Mouse (Mus musculus): ENCODE measurements around the gene Sh3bgrl3. TPM values are rescaled to one million over a fixed set of nuclear protein-coding genes. Genes with fewer than 3 reads are reported as not detected.

The Sh3bgrl3 gene
- polyA plus RNA-seq, 1 experiment from 2014 or later: 190 TPM

GRCm38 (mm10) chr4:134108196-134108595 is 20.4 kb downstream of the Sh3bgrl3 start:
- WGBS: 45% methylated on average over 5 of the region's 5 CpGs
- Histone ChIP-seq H3K4me3 (no peak overlapping the region), H3K27me3 (replicated peaks) (no peaks in the 10 kb centered on the region), H3K27ac (ENCODE audit: poor library complexity, severe bottlenecking) (no peak overlapping the region), H3K9me3 (replicated peaks) (no peaks in the 10 kb centered on the region), H3K36me3 (no peaks in the 10 kb centered on the region), H3K4me1 (replicated peaks) (peaks cover 34% of the 10 kb centered on the region), H3K9ac (no peak overlapping the region), H3K4me2 (no peak overlapping the region)
- no peak for ATAC-seq (ENCODE audit: insufficient number of reproducible peaks, low FRiP score)

- Histone ChIP-seq H3K27ac (ENCODE audit: poor library complexity, severe bottlenecking) (no peak overlapping the region), H3K4me1 (replicated peaks) (peaks cover 36% of the 10 kb centered on the region), H3K27me3 (replicated peaks) (no peaks in the 10 kb centered on the region), H3K36me3 (no peaks in the 10 kb centered on the region), H3K4me2 (no peak overlapping the region), H3K9me3 (replicated peaks) (no peaks in the 10 kb centered on the region), H3K4me3 (no peak overlapping the region), H3K9ac (no peak overlapping the region)
- no peak for ATAC-seq (ENCODE audit: insufficient number of reproducible peaks, low FRiP score)
- 82% methylated on average over 7 of the region's 7 CpGs for WGBS
Observed at GRCm38 (mm10) chr4:134107730-134108129, 20.9 kb downstream of the Sh3bgrl3 start.

- Histone ChIP-seq H3K36me3 (no peaks in the 10 kb centered on the region), H3K9ac (no peak overlapping the region), H3K9me3 (replicated peaks) (no peaks in the 10 kb centered on the region), H3K4me1 (replicated peaks) (peaks cover 29% of the 10 kb centered on the region), H3K27ac (ENCODE audit: poor library complexity, severe bottlenecking) (no peak overlapping the region), H3K4me2 (no peak overlapping the region), H3K27me3 (replicated peaks) (no peaks in the 10 kb centered on the region), H3K4me3 (no peak overlapping the region)
- WGBS: 51% methylated on average over 7 of the region's 7 CpGs
- ATAC-seq (ENCODE audit: insufficient number of reproducible peaks, low FRiP score): no peak
Observed at GRCm38 (mm10) chr4:134106105-134106504, 22.5 kb downstream of the Sh3bgrl3 start.

GRCm38 (mm10) chr4:134102742-134103119 is 25.9 kb downstream of the Sh3bgrl3 start:
- Histone ChIP-seq H3K27ac (ENCODE audit: poor library complexity, severe bottlenecking) (no peak overlapping the region), H3K9me3 (replicated peaks) (no peaks in the 10 kb centered on the region), H3K4me2 (peak overlapping the region; percentile 74), H3K36me3 (no peaks in the 10 kb centered on the region), H3K9ac (peak overlapping the region; percentile 69), H3K27me3 (replicated peaks) (no peaks in the 10 kb centered on the region), H3K4me1 (replicated peaks) (peaks cover 12% of the 10 kb centered on the region; the same call in 1 of the 2 replicates), H3K4me3 (peak overlapping the region; percentile 71)
- 2% methylated on average over 21 of the region's 21 CpGs for WGBS
- ATAC-seq (ENCODE audit: insufficient number of reproducible peaks, low FRiP score): peak; percentile 12; the same call in 1 of the 2 replicates

GRCm38 (mm10) chr4:134101979-134102741 is 26.4 kb downstream of the Sh3bgrl3 start, which contains the start of gene Ubxn11:
TSS of gene Ubxn11 (plus strand) at chr4:134102570.
- Histone ChIP-seq H3K4me3 (peak within 1 kb of the TSS; percentile 71), H3K27ac (ENCODE audit: poor library complexity, severe bottlenecking) (no peak within 1 kb of the TSS)
- WGBS: 17% methylated on average over 34 of the region's 34 CpGs

GRCm38 (mm10) chr4:134100245-134100644 is 28.3 kb downstream of the Sh3bgrl3 start:
- no peak for ATAC-seq (ENCODE audit: insufficient number of reproducible peaks, low FRiP score)
- peaks cover 12% of the 10 kb centered on the region; the same call in 1 of the 2 replicates for H3K4me1 ChIP-seq (replicated peaks)
- H3K9me3 ChIP-seq (replicated peaks): no peaks in the 10 kb centered on the region
- no peaks in the 10 kb centered on the region for H3K27me3 ChIP-seq (replicated peaks)
- no peak overlapping the region for H3K4me2 ChIP-seq
- no peaks in the 10 kb centered on the region for H3K36me3 ChIP-seq
- H3K9ac ChIP-seq: no peak overlapping the region
- no peak overlapping the region for H3K27ac ChIP-seq (ENCODE audit: poor library complexity, severe bottlenecking)
- no peak overlapping the region for H3K4me3 ChIP-seq
- WGBS: 75% methylated on average over 4 of the region's 4 CpGs

More at GRCm38 (mm10) chr4:134101979-134102741, 26.4 kb downstream of the Sh3bgrl3 start, which contains the start of gene Ubxn11:
- ATAC-seq (ENCODE audit: insufficient number of reproducible peaks, low FRiP score): peak; percentile 93
- H3K4me1 ChIP-seq (replicated peaks): peaks cover 12% of the 10 kb centered on the region; the same call in 1 of the 2 replicates
- peak within 1 kb of the TSS; percentile 74 for H3K4me2 ChIP-seq
- no peaks in the 10 kb centered on the region for H3K36me3 ChIP-seq
- peak within 1 kb of the TSS; percentile 69 for H3K9ac ChIP-seq
- H3K27me3 ChIP-seq (replicated peaks): no peaks in the 10 kb centered on the region
- H3K9me3 ChIP-seq (replicated peaks): no peaks in the 10 kb centered on the region

GRCm38 (mm10) chr4:134098628-134099027 is 30.0 kb downstream of the Sh3bgrl3 start:
- WGBS: 37% methylated on average over 8 of the region's 8 CpGs
- Histone ChIP-seq H3K4me1 (replicated peaks) (peaks cover 12% of the 10 kb centered on the region; the same call in 1 of the 2 replicates), H3K9me3 (replicated peaks) (no peaks in the 10 kb centered on the region), H3K36me3 (no peaks in the 10 kb centered on the region), H3K27ac (ENCODE audit: poor library complexity, severe bottlenecking) (no peak overlapping the region), H3K27me3 (replicated peaks) (no peaks in the 10 kb centered on the region), H3K4me2 (no peak overlapping the region), H3K4me3 (no peak overlapping the region), H3K9ac (no peak overlapping the region)
- no peak for ATAC-seq (ENCODE audit: insufficient number of reproducible peaks, low FRiP score)

- no peaks in the 10 kb centered on the region for H3K27me3 ChIP-seq (replicated peaks)
- peaks cover 6% of the 10 kb centered on the region; the same call in 1 of the 2 replicates for H3K4me1 ChIP-seq (replicated peaks)
- WGBS: 60% methylated on average over 5 of the region's 5 CpGs
- no peaks in the 10 kb centered on the region for H3K36me3 ChIP-seq
- no peak overlapping the region for H3K4me3 ChIP-seq
- no peak for ATAC-seq (ENCODE audit: insufficient number of reproducible peaks, low FRiP score)
- no peak overlapping the region for H3K4me2 ChIP-seq
- no peak overlapping the region for H3K27ac ChIP-seq (ENCODE audit: poor library complexity, severe bottlenecking)
- no peaks in the 10 kb centered on the region for H3K9me3 ChIP-seq (replicated peaks)
- H3K9ac ChIP-seq: no peak overlapping the region
Observed at GRCm38 (mm10) chr4:134097015-134097608, 31.5 kb downstream of the Sh3bgrl3 start.

- 85% methylated on average over 3 of the region's 3 CpGs for WGBS
- no peak overlapping the region for H3K9ac ChIP-seq
Observed at GRCm38 (mm10) chr4:134096120-134096519, 32.5 kb downstream of the Sh3bgrl3 start.

GRCm38 (mm10) chr4:134094923-134095547 is 33.6 kb downstream of the Sh3bgrl3 start, which contains the start of gene Cd52:
TSS of gene Cd52 (minus strand) at chr4:134095082.
- H3K9ac ChIP-seq: no peak within 1 kb of the TSS
- ATAC-seq (ENCODE audit: insufficient number of reproducible peaks, low FRiP score): no peak
- no peak within 1 kb of the TSS for H3K27ac ChIP-seq (ENCODE audit: poor library complexity, severe bottlenecking)
- H3K27me3 ChIP-seq (replicated peaks): no peaks in the 10 kb centered on the region
- peaks cover 6% of the 10 kb centered on the region; the same call in 1 of the 2 replicates for H3K4me1 ChIP-seq (replicated peaks)
- H3K4me3 ChIP-seq: no peak within 1 kb of the TSS
- H3K9me3 ChIP-seq (replicated peaks): no peaks in the 10 kb centered on the region
- H3K4me2 ChIP-seq: no peak within 1 kb of the TSS
- H3K36me3 ChIP-seq: no peaks in the 10 kb centered on the region
- 59% methylated on average over 3 of the region's 3 CpGs for WGBS

More at GRCm38 (mm10) chr4:134096120-134096519, 32.5 kb downstream of the Sh3bgrl3 start:
- no peak overlapping the region for H3K27ac ChIP-seq (ENCODE audit: poor library complexity, severe bottlenecking)
- H3K27me3 ChIP-seq (replicated peaks): no peaks in the 10 kb centered on the region
- H3K4me2 ChIP-seq: no peak overlapping the region
- H3K36me3 ChIP-seq: no peaks in the 10 kb centered on the region
- no peak overlapping the region for H3K4me3 ChIP-seq
- peaks cover 6% of the 10 kb centered on the region; the same call in 1 of the 2 replicates for H3K4me1 ChIP-seq (replicated peaks)
- H3K9me3 ChIP-seq (replicated peaks): no peaks in the 10 kb centered on the region
- ATAC-seq (ENCODE audit: insufficient number of reproducible peaks, low FRiP score): no peak
